Mouse (Mus musculus) liver, embryonic 14.5 days (tissue): ENCODE data around the gene Sdc3.

Experiments used
- CTCF ChIP-seq: IDR thresholded peaks from 2 replicates; pipeline ENCODE4 v1.5.1; 2016; ENCODE audit warnings: antibody characterized with exemption, low read depth, control low read depth
- EP300 ChIP-seq: IDR thresholded peaks from 2 replicates; pipeline ENCODE4 v1.6.1; 2016; ENCODE audit warnings: antibody characterized with exemption, low read depth

GRCm38 (mm10) chr4:130766926-130767325 lies 25.4 kb upstream of the Sdc3 start:
- no peak for TF ChIP-seq CTCF
- no peak for TF ChIP-seq EP300
